Mouse (Mus musculus) lung, embryonic 16.5 days (tissue): Measurements from ENCODE around the gene Arl1. TPM values are rescaled to one million over a fixed set of nuclear protein-coding genes. Genes with fewer than 3 reads are reported as not detected.

ENCODE experiments used
- ATAC-seq: fragments of 200-750 bp; cut with Nextera tagmentation; 2 replicates; pipeline ENCODE4 v1.8.0; 2017; ENCODE audit warnings: low read depth, mild to moderate bottlenecking, moderate library complexity
- H3K27ac ChIP-seq: fragments of 300-500 bp; sonication (generic); 2 replicates; pipeline ENCODE4 v1.5.1; 2014; ENCODE audit warnings: mild to moderate bottlenecking, control low read depth, low read length
- H3K27me3 ChIP-seq: fragments of 300-500 bp; sonication (generic); 2 replicates; pipeline ENCODE4 v1.6.1; 2014; ENCODE audit warnings: low read depth, low read length, mixed read lengths; ENCODE audit not compliant: control insufficient read depth, insufficient read depth
- H3K36me3 ChIP-seq: fragments of 300-500 bp; sonication (generic); 2 replicates; pipeline ENCODE4 v1.6.1; 2014; ENCODE audit warnings: low read length; ENCODE audit not compliant: control insufficient read depth, insufficient read depth
- H3K4me1 ChIP-seq: fragments of 300-500 bp; sonication (generic); replicated peaks from 2 replicates; pipeline ENCODE4 v1.6.1; 2014; ENCODE audit warnings: low read length, mixed read lengths; ENCODE audit not compliant: control insufficient read depth, insufficient read depth
- H3K4me2 ChIP-seq: fragments of 300-500 bp; sonication (generic); 2 replicates; pipeline ENCODE4 v1.6.1; 2014; ENCODE audit warnings: low read depth, low read length, control low read depth
- H3K4me3 ChIP-seq: fragments of 300-500 bp; sonication (generic); 2 replicates; pipeline ENCODE4 v1.5.1; 2014; ENCODE audit warnings: mild to moderate bottlenecking, low read length, control low read depth
- H3K9ac ChIP-seq: fragments of 300-500 bp; sonication (generic); 2 replicates; pipeline ENCODE4 v1.6.1; 2014; ENCODE audit warnings: low read length, control low read depth
- H3K9me3 ChIP-seq: fragments of 300-500 bp; sonication (generic); 2 replicates; pipeline ENCODE4 v1.6.1; 2016; ENCODE audit warnings: low read length; ENCODE audit not compliant: control insufficient read depth
- WGBS: fragments of 180-500 bp; shearing (Covaris S2); extraction: QIAGEN DNeasy Blood & Tissue Kit; methylation state at CpG from one replicate; pipeline ENCODE4 v1.1.7; 2014; 5-methylcytosine and 5-hydroxymethylcytosine counted together
- polyA plus RNA-seq: library from polyadenylated mRNA; unstranded; fragments of >200 nt; fragmentation: Nextera tagmentation; extraction: Ambion mirVana; gene quantifications from 2 replicates; pipeline ENCODE4 v1.2.1, GENCODE M21; 2015

Gene Arl1
- polyA plus RNA-seq = 194 and 197 TPM in 2 replicates

GRCm38 (mm10) chr10:88730571-88731495 lies at the start of gene Arl1:
TSS of gene Arl1 (plus strand) at chr10:88730858.
- under 1% methylated on average over 65 of the region's 65 CpGs for WGBS
- H3K27ac ChIP-seq = peak within 1 kb of the TSS; percentile 91

DNA sequence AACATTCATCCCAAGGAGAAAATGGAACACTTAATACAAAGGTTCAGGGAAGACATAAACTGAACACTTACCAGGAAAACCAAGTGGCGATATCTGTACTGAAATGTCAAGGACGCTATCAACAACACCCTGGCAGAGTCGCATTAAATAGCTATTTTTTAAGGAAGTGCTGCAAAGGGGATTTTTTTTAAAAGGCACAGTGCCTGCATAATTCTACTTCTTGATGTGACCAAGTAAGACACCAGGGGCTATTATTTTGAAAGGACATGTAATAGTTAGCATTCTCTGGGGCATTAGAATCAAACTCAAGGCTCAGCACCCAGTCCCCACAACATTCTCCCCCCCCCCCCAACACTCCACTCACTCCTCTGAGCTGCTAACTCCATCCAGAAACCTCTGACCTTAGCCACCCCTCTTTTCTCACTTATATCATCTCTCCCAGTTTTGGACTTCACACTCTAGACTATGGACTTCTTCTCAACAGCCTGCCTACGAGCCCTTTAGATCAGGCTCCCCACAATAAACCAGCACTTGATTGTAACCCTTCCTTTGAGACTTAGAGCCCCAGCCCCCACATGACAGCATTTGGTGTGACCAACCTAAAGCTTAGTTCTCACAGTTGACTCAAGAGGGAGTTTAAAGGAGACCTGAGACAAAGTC lies 47.6 kb upstream of the Arl1 start:
- H3K27me3 ChIP-seq = no peaks in the 10 kb centered on the region
- H3K4me1 ChIP-seq = no peaks in the 10 kb centered on the region
- WGBS = 37% methylated on average over 4 of the region's 4 CpGs
- H3K9me3 ChIP-seq = no peaks in the 10 kb centered on the region
- H3K36me3 ChIP-seq = no peaks in the 10 kb centered on the region
- no peak for ATAC-seq
- no peak overlapping the region for H3K27ac ChIP-seq
- no peak overlapping the region for H3K4me2 ChIP-seq
- no peak overlapping the region for H3K4me3 ChIP-seq
- H3K9ac ChIP-seq = no peak overlapping the region

More at GRCm38 (mm10) chr10:88730571-88731495, at the start of gene Arl1:
- peak within 1 kb of the TSS; percentile 97 for H3K9ac ChIP-seq
- no peaks in the 10 kb centered on the region for H3K9me3 ChIP-seq
- peak within 1 kb of the TSS; percentile 99 for H3K4me3 ChIP-seq
- H3K27me3 ChIP-seq = no peaks in the 10 kb centered on the region
- peak within 1 kb of the TSS; percentile 94 for H3K4me2 ChIP-seq
- peaks cover 6% of the 10 kb centered on the region for H3K4me1 ChIP-seq
- no peaks in the 10 kb centered on the region for H3K36me3 ChIP-seq
- peak; percentile 97 for ATAC-seq

DNA sequence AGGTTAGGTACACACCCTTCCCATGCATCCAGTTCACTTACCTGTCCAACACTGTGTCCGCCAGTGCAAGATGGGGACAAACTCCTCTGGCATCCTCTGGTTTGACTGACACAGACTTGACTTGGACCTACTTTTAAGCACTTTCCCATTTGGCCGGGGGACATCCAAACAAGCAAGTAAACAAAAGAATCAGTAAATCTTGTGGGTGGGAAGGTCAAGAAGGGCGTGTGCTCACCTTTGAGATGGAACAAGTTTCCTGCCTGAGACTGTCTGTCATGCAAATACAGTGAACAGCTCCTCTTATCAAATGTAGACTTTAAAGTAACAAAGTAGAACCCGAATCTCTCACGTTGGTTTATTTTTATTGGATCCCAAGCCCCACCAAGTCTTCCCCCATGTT lies 45.7 kb upstream of the Arl1 start, which contains the start of gene Spic:
Gene Spic, minus strand, starts transcription at position 91 of the 400 bp plus-strand sequence.
- Histone ChIP-seq H3K4me2 (no peak within 1 kb of the TSS), H3K9me3 (no peaks in the 10 kb centered on the region), H3K27ac (no peak within 1 kb of the TSS), H3K36me3 (no peaks in the 10 kb centered on the region), H3K4me3 (no peak within 1 kb of the TSS), H3K4me1 (no peaks in the 10 kb centered on the region), H3K27me3 (no peaks in the 10 kb centered on the region), H3K9ac (no peak within 1 kb of the TSS)
- no peak for ATAC-seq
- WGBS = 61% methylated on average over 5 of the region's 5 CpGs

GRCm38 (mm10) chr10:88700938-88701337 lies 29.7 kb upstream of the Arl1 start:
- 64% methylated on average over 6 of the region's 6 CpGs for WGBS
- H3K4me3 ChIP-seq = no peak overlapping the region
- H3K36me3 ChIP-seq = no peaks in the 10 kb centered on the region
- no peak overlapping the region for H3K4me2 ChIP-seq
- no peaks in the 10 kb centered on the region for H3K4me1 ChIP-seq
- ATAC-seq = no peak
- H3K27me3 ChIP-seq = no peaks in the 10 kb centered on the region
- H3K27ac ChIP-seq = no peak overlapping the region
- H3K9me3 ChIP-seq = no peaks in the 10 kb centered on the region
- H3K9ac ChIP-seq = no peak overlapping the region

- no peak overlapping the region for H3K9ac ChIP-seq
- 53% methylated on average over 10 of the region's 10 CpGs for WGBS
- H3K4me2 ChIP-seq = no peak overlapping the region
- no peak overlapping the region for H3K27ac ChIP-seq
- no peaks in the 10 kb centered on the region for H3K27me3 ChIP-seq
- H3K4me3 ChIP-seq = no peak overlapping the region
- no peaks in the 10 kb centered on the region for H3K9me3 ChIP-seq
- H3K4me1 ChIP-seq = no peaks in the 10 kb centered on the region
- H3K36me3 ChIP-seq = no peaks in the 10 kb centered on the region
- ATAC-seq = no peak
These were observed 21.8 kb upstream of the Arl1 start for GRCm38 (mm10) chr10:88708671-88709523.

DNA sequence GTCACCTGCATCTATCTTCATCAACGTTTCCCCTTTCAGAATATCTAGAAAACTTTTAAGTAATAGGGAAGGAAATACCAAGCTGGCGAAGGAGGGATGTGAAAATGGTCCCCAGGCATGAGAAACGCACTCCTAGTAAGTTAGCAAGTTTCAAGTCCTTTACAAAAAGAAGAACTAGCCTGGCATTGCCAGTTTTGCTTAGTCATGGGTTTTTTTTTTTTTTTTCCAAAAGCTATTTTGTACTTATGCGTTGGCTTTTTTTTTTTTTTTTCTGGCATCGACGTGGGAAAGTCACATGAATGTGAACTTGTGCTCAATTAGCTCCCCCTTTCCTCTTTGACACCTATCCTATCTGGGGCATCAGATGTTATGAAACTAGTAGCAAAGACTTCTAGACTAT lies 18.3 kb upstream of the Arl1 start:
- ATAC-seq = no peak
- Histone ChIP-seq H3K4me2 (no peak overlapping the region), H3K9me3 (no peaks in the 10 kb centered on the region), H3K9ac (no peak overlapping the region), H3K36me3 (no peaks in the 10 kb centered on the region), H3K4me3 (no peak overlapping the region), H3K4me1 (no peaks in the 10 kb centered on the region), H3K27ac (no peak overlapping the region), H3K27me3 (no peaks in the 10 kb centered on the region)
- WGBS = 77% methylated on average over 6 of the region's 6 CpGs

DNA sequence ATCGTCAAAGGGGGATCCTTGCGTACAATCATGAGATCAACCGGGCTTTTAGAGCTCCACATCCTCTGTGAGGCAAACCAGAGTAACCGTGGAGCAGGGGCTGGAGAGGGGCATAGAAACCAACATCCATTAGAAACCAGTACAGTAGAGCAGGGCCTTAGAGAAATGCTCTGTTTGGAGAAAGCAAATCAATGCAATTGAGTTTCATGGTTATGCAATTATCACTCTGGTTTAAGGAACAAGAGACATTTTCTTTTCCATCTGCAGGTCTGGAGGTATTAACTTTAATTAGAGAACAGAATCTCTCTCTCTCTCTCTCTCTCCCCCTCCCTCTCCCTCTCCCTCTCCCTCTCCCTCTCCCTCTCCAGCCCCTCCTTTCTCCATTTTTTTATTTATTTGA lies 15.9 kb upstream of the Arl1 start:
- Histone ChIP-seq H3K27ac (no peak overlapping the region), H3K4me2 (no peak overlapping the region), H3K36me3 (no peaks in the 10 kb centered on the region), H3K27me3 (no peaks in the 10 kb centered on the region), H3K9ac (no peak overlapping the region), H3K9me3 (no peaks in the 10 kb centered on the region), H3K4me1 (no peaks in the 10 kb centered on the region), H3K4me3 (no peak overlapping the region)
- 81% methylated on average over 4 of the region's 4 CpGs for WGBS
- no peak for ATAC-seq

GRCm38 (mm10) chr10:88715621-88716020 lies 15.0 kb upstream of the Arl1 start:
- 83% methylated on average over 6 of the region's 6 CpGs for WGBS
- no peaks in the 10 kb centered on the region for H3K27me3 ChIP-seq
- no peak overlapping the region for H3K4me2 ChIP-seq
- no peaks in the 10 kb centered on the region for H3K4me1 ChIP-seq
- H3K27ac ChIP-seq = no peak overlapping the region
- no peak overlapping the region for H3K9ac ChIP-seq
- H3K4me3 ChIP-seq = no peak overlapping the region
- ATAC-seq = no peak
- H3K9me3 ChIP-seq = no peaks in the 10 kb centered on the region
- H3K36me3 ChIP-seq = no peaks in the 10 kb centered on the region
